Mouse (Mus musculus) CH12.LX (cell line): ENCODE results near the gene Sipa1l2. TPM values are rescaled to one million over a fixed set of nuclear protein-coding genes. Genes with fewer than 3 reads are reported as not detected.

Source experiments
- DNase-seq: peaks from one replicate; pipeline ENCODE4 v3.0.0-alpha.2; 2013; ENCODE audit errors: extremely low read depth
- H3K27ac ChIP-seq: 2 replicates; pipeline ENCODE4 v1.5.1; 2012; ENCODE audit warnings: low read depth, mild to moderate bottlenecking, control low read depth, moderate library complexity; ENCODE audit not compliant: insufficient read depth
- H3K27me3 ChIP-seq: replicated peaks from 2 replicates; pipeline ENCODE3; 2012; ENCODE audit warnings: inconsistent platforms
- H3K36me3 ChIP-seq, 2 experiments: replicated peaks in 1 of 2; 2 replicates each; pipeline versions ENCODE3 to v1.6.1; 2012; ENCODE audit warnings: inconsistent platforms in 1 of 2, low read length in 1 of 2, mild to moderate bottlenecking in 1 of 2, mixed read lengths in 1 of 2, moderate library complexity in 1 of 2; ENCODE audit not compliant: control insufficient read depth in 1 of 2, insufficient read depth in 1 of 2
- H3K4me1 ChIP-seq, 2 experiments: 2 replicates each; pipeline ENCODE4 v1.6.1; 2012; ENCODE audit warnings: inconsistent platforms in 1 of 2, moderate library complexity in 1 of 2; ENCODE audit not compliant: insufficient read depth in 2 of 2, control insufficient read depth in 1 of 2
- H3K4me2 ChIP-seq: 2 replicates; pipeline ENCODE4 v1.6.1; 2012; ENCODE audit warnings: low read depth, mild to moderate bottlenecking, control low read depth; ENCODE audit not compliant: poor library complexity, insufficient read depth, severe bottlenecking
- H3K4me3 ChIP-seq, 3 experiments: fragments of 150-350 bp in 1 of 3; sonication (generic) in 1 of 3; replicated peaks in 1 of 3; 2 replicates each; pipeline versions ENCODE3 to v1.5.1; 2011 to 2012; ENCODE audit warnings: low read depth in 2 of 3, low read length in 2 of 3, mild to moderate bottlenecking in 2 of 3, moderate library complexity in 2 of 3, control low read depth in 1 of 3, improper control_type of control experiment in 1 of 3, inconsistent platforms in 1 of 3, mixed read lengths in 1 of 3; ENCODE audit not compliant: poor library complexity in 1 of 3
- H3K79me2 ChIP-seq: replicated peaks from 2 replicates; pipeline ENCODE4 v1.6.1; 2012; ENCODE audit warnings: mild to moderate bottlenecking, moderate library complexity; ENCODE audit not compliant: control insufficient read depth, poor library complexity, insufficient read depth, severe bottlenecking; ENCODE audit errors: extremely low read depth
- H3K9ac ChIP-seq: 2 replicates; pipeline ENCODE4 v1.6.1; 2012; ENCODE audit warnings: low read depth, mild to moderate bottlenecking, control low read depth, moderate library complexity; ENCODE audit not compliant: insufficient read depth
- H3K9me3 ChIP-seq: replicated peaks from 2 replicates; pipeline ENCODE3; 2012; ENCODE audit warnings: low read length, inconsistent platforms, mixed read lengths
- CHD1 ChIP-seq: IDR thresholded peaks from 2 replicates; pipeline ENCODE4 v1.6.1; 2012; ENCODE audit warnings: low read depth, low read length, improper control_type of control experiment, inconsistent platforms
- CHD2 ChIP-seq: IDR thresholded peaks from 2 replicates; pipeline ENCODE4 v1.6.1; 2011; ENCODE audit warnings: low read length, improper control_type of control experiment
- CTCF ChIP-seq, 2 experiments: IDR thresholded peaks in 1 of 2; conservative IDR thresholded peaks in 1 of 2; 2 replicates each; pipeline ENCODE4 v1.5.1; 2011 to 2012; ENCODE audit warnings: low read depth in 2 of 2, low read length in 2 of 2, improper control_type of control experiment in 1 of 2, inconsistent platforms in 1 of 2, mild to moderate bottlenecking in 1 of 2, moderate library complexity in 1 of 2
- ELF1 ChIP-seq: IDR thresholded peaks from 2 replicates; pipeline ENCODE4 v1.6.1; 2014; ENCODE audit warnings: low read depth, mild to moderate bottlenecking, inconsistent platforms, low read length, improper control_type of control experiment
- EP300 ChIP-seq: IDR thresholded peaks from 2 replicates; pipeline ENCODE4 v1.6.1; 2011; ENCODE audit warnings: low read length, improper control_type of control experiment
- ETS1 ChIP-seq: conservative IDR thresholded peaks from 2 replicates; pipeline ENCODE4 v1.6.1; 2012; ENCODE audit warnings: low read depth, mild to moderate bottlenecking, inconsistent platforms, low read length, improper control_type of control experiment, moderate library complexity
- HCFC1 ChIP-seq: IDR thresholded peaks from 2 replicates; pipeline ENCODE4 v1.6.1; 2012; ENCODE audit warnings: low read depth, mild to moderate bottlenecking, inconsistent platforms, low read length, improper control_type of control experiment
- IRF4 ChIP-seq: IDR thresholded peaks from 2 replicates; pipeline ENCODE4 v1.6.1; 2014; ENCODE audit warnings: low read depth, mild to moderate bottlenecking, inconsistent platforms, low read length, improper control_type of control experiment
- JUND ChIP-seq: conservative IDR thresholded peaks from 2 replicates; pipeline ENCODE4 v1.6.1; 2011; ENCODE audit warnings: low read depth, low read length, improper control_type of control experiment
- MAX ChIP-seq: IDR thresholded peaks from 2 replicates; pipeline ENCODE4 v1.6.1; 2011; ENCODE audit warnings: low read length, improper control_type of control experiment
- MAZ ChIP-seq: IDR thresholded peaks from 2 replicates; pipeline ENCODE4 v1.6.1; 2012; ENCODE audit warnings: low read depth, mild to moderate bottlenecking, inconsistent platforms, low read length, improper control_type of control experiment, moderate library complexity
- MEF2A ChIP-seq: IDR thresholded peaks from 2 replicates; pipeline ENCODE4 v1.6.1; 2014; ENCODE audit warnings: low read depth, mild to moderate bottlenecking, inconsistent platforms, low read length, improper control_type of control experiment, borderline replicate concordance
- MXI1 ChIP-seq: IDR thresholded peaks from 2 replicates; pipeline ENCODE4 v1.6.1; 2011; ENCODE audit warnings: mild to moderate bottlenecking, low read depth, low read length, improper control_type of control experiment
- MYC ChIP-seq: IDR thresholded peaks from 2 replicates; pipeline ENCODE4 v1.6.1; 2011; ENCODE audit warnings: low read depth, mild to moderate bottlenecking, improper control_type of control experiment, low read length
- NELFE ChIP-seq: IDR thresholded peaks from 2 replicates; pipeline ENCODE4 v1.6.1; 2011; ENCODE audit warnings: low read depth, low read length, improper control_type of control experiment
- NRF1 ChIP-seq: IDR thresholded peaks from 2 replicates; pipeline ENCODE4 v1.6.1; 2014; ENCODE audit warnings: low read depth, mild to moderate bottlenecking, inconsistent platforms, low read length, improper control_type of control experiment, moderate library complexity
- POLR2A ChIP-seq: IDR thresholded peaks from 2 replicates; pipeline ENCODE4 v1.6.1; 2011; ENCODE audit warnings: low read depth, mild to moderate bottlenecking, improper control_type of control experiment, low read length
- POLR2AphosphoS2 ChIP-seq: IDR thresholded peaks from 2 replicates; pipeline ENCODE4 v1.6.1; 2011; ENCODE audit warnings: low read depth, low read length, improper control_type of control experiment
- RAD21 ChIP-seq: IDR thresholded peaks from 2 replicates; pipeline ENCODE4 v1.6.1; 2011; ENCODE audit warnings: low read depth, mild to moderate bottlenecking, low read length, improper control_type of control experiment, moderate library complexity
- SIN3A ChIP-seq: IDR thresholded peaks from 2 replicates; pipeline ENCODE4 v1.6.1; 2012; ENCODE audit warnings: low read length, improper control_type of control experiment, inconsistent platforms
- SMC3 ChIP-seq: IDR thresholded peaks from 2 replicates; pipeline ENCODE4 v1.6.1; 2011; ENCODE audit warnings: low read depth, low read length, improper control_type of control experiment
- TBP ChIP-seq: conservative IDR thresholded peaks from 2 replicates; pipeline ENCODE4 v1.6.1; 2011; ENCODE audit warnings: low read depth, low read length, improper control_type of control experiment
- TCF12 ChIP-seq: IDR thresholded peaks from 2 replicates; pipeline ENCODE4 v1.6.1; 2014; ENCODE audit warnings: low read depth, mild to moderate bottlenecking, inconsistent platforms, low read length, improper control_type of control experiment
- UBTF ChIP-seq: IDR thresholded peaks from 2 replicates; pipeline ENCODE4 v1.6.1; 2012; ENCODE audit warnings: low read depth, mild to moderate bottlenecking, inconsistent platforms, low read length, improper control_type of control experiment, moderate library complexity
- USF1 ChIP-seq: IDR thresholded peaks from 2 replicates; pipeline ENCODE4 v1.6.1; 2014; ENCODE audit warnings: low read depth, mild to moderate bottlenecking, inconsistent platforms, low read length, improper control_type of control experiment
- USF2 ChIP-seq: conservative IDR thresholded peaks from 2 replicates; pipeline ENCODE4 v1.6.1; 2011; ENCODE audit warnings: low read depth, low read length, improper control_type of control experiment
- ZC3H11A ChIP-seq: IDR thresholded peaks from 2 replicates; pipeline ENCODE4 v1.6.1; 2012; ENCODE audit warnings: low read depth, mild to moderate bottlenecking, inconsistent platforms, low read length, improper control_type of control experiment
- ZMIZ1 ChIP-seq: IDR thresholded peaks from 2 replicates; pipeline ENCODE4 v1.6.1; 2012; ENCODE audit warnings: low read depth, mild to moderate bottlenecking, inconsistent platforms, low read length, improper control_type of control experiment
- ZNF384 ChIP-seq: IDR thresholded peaks from 2 replicates; pipeline ENCODE4 v1.6.1; 2012; ENCODE audit warnings: low read depth, low read length, improper control_type of control experiment, inconsistent platforms
- dilution Hi-C: fragments of 300-500 bp; cut with MboI; formaldehyde crosslinking; loops from 2 replicates; pipeline ENCODE4 v1.14.3; 2020; ENCODE audit warnings: low sequenced_read_pairs; ENCODE audit not compliant: extremely low pct_unique_long_range_greater_than_20kb, extremely low pct_ligation_motif_present
- in situ Hi-C: fragments of 300-500 bp; cut with MboI; formaldehyde crosslinking; loops from 3 replicates; pipeline ENCODE4 v1.14.3; 2019; ENCODE audit warnings: low sequenced_read_pairs, low pct_ligation_motif_present, low pct_unique_long_range_greater_than_20kb, mixed read lengths
- polyA plus RNA-seq: library from polyadenylated mRNA; unstranded; fragments of >175 nt; gene quantifications from 2 replicates; pipeline ENCODE4 v1.2.1, GENCODE M21; 2012; ENCODE audit warnings: low read depth; ENCODE audit not compliant: insufficient read length
- total RNA-seq, 2 experiments: library from RNA; depleted of rRNA; stranded (reverse); fragments of 300-350 nt in 1 of 2; fragments of >200 nt in 1 of 2; gene quantifications; 2 replicates each; pipeline ENCODE4 v1.2.3; 2012 to 2014

The Sipa1l2 gene
- total RNA-seq (2012; rRNA removed) (3.8 and 5.6 TPM in 2 replicates), total RNA-seq (2014; rRNA removed) (1.9 and 2.0 TPM in 2 replicates), polyA plus RNA-seq (2.3 and 2.7 TPM in 2 replicates)

GRCm38 (mm10) chr8:125569533-125570365, at the start of gene Sipa1l2:
TSS of gene Sipa1l2 (minus strand) at chr8:125569808.
- Histone ChIP-seq H3K27ac (peak within 1 kb of the TSS; percentile 42), H3K4me3 (peak within 1 kb of the TSS; percentile 61 to 88 (median 68))

GRCm38 (mm10) chr8:125618543-125619335, 49.1 kb upstream of the Sipa1l2 start:
- Histone ChIP-seq H3K4me2 (no peak overlapping the region), H3K9me3 (peaks cover 5% of the 10 kb centered on the region), H3K9ac (no peak overlapping the region), H3K79me2 (no peaks in the 10 kb centered on the region), H3K4me1 (peaks cover 14 to 39% of the 10 kb centered on the region in 2 experiments), H3K36me3 (no peaks in the 10 kb centered on the region), H3K27ac (no peak overlapping the region), H3K27me3 (no peaks in the 10 kb centered on the region), H3K4me3 (no peak overlapping the region)
- DNase-seq: no peak
- no peak for TF ChIP-seq CHD2
- TF ChIP-seq MYC: no peak
- TF ChIP-seq CHD1: no peak
- no peak for TF ChIP-seq RAD21
- TF ChIP-seq ETS1: no peak
- no peak for TF ChIP-seq ZMIZ1
- no peak for TF ChIP-seq IRF4
- no peak for TF ChIP-seq ZC3H11A
- TF ChIP-seq ELF1: no peak
- TF ChIP-seq NRF1: no peak
- TF ChIP-seq MEF2A: no peak
- TF ChIP-seq USF2: no peak
- TF ChIP-seq UBTF: no peak
- no peak for TF ChIP-seq CTCF (conservative IDR thresholded peaks at IDR 0.05 in 1 of 2, IDR thresholded peaks at IDR 0.05 in 1 of 2; ENCODE audit: low read depth in 2 of 2, low read length in 2 of 2)
- in situ Hi-C loops (no loop called here), dilution Hi-C loops (no loop called here)

More at GRCm38 (mm10) chr8:125569533-125570365, at the start of gene Sipa1l2:
- DNase-seq: peak; percentile 92
- H3K79me2 ChIP-seq: peaks cover 6% of the 10 kb centered on the region; the same call in 1 of the 2 replicates
- peak within 1 kb of the TSS; percentile 78 for H3K9ac ChIP-seq
- H3K9me3 ChIP-seq: peaks cover 6% of the 10 kb centered on the region
- dilution Hi-C loops (no loop called here), in situ Hi-C loops (loop anchor here (10.0 to 25.0 kb wide), 3 partner anchors 232 to 495 kb away; no protein-coding TSS in a partner anchor)
- H3K27me3 ChIP-seq: peaks cover 10% of the 10 kb centered on the region
- TF ChIP-seq ELF1: peak; percentile 35; the same call in 1 of the 2 replicates
- peak; percentile 12; the same call in 1 of the 2 replicates for TF ChIP-seq MEF2A
- TF ChIP-seq POLR2AphosphoS2: no peak
- peak; percentile 22; the same call in 1 of the 2 replicates for TF ChIP-seq HCFC1
- peak; percentile 59; the same call in 1 of the 2 replicates for TF ChIP-seq MAX
- peak; percentile 71 for TF ChIP-seq TCF12
- no peak for TF ChIP-seq CHD1
- TF ChIP-seq NELFE: peak; percentile 63
- peak; percentile 75; the same call in 1 of the 2 replicates for TF ChIP-seq UBTF
- TF ChIP-seq POLR2A: peak; percentile 77
- TF ChIP-seq IRF4: peak; percentile 19; the same call in 1 of the 2 replicates
- TF ChIP-seq USF1: no peak
- TF ChIP-seq SIN3A: 0 out of 2 replicates have a peak, but pooled peaks have one; percentile 20
- TF ChIP-seq MXI1: peak; percentile 40; the same call in 1 of the 2 replicates
- no peak for TF ChIP-seq ZNF384
- peak; percentile 71; the same call in 1 of the 2 replicates for TF ChIP-seq ZMIZ1
- TF ChIP-seq NRF1: peak; percentile 45; the same call in 1 of the 2 replicates
- peak; percentile 47; the same call in 1 of the 2 replicates for TF ChIP-seq MAZ
- TF ChIP-seq JUND: no peak
- 0 out of 2 replicates have a peak, but pooled peaks have one; percentile 12 for TF ChIP-seq SMC3
- no peak for TF ChIP-seq EP300
- no peak for TF ChIP-seq TBP
- H3K4me1 ChIP-seq: peaks cover 0 to 24% of the 10 kb centered on the region in 2 experiments; a peak in 3 of 4 replicates
- H3K36me3 ChIP-seq: no peaks in the 10 kb centered on the region
- peak within 1 kb of the TSS; percentile 92 for H3K4me2 ChIP-seq
